Mouse (Mus musculus): Measurements from ENCODE around the gene Col5a1. TPM values are rescaled to one million over a fixed set of nuclear protein-coding genes. Genes with fewer than 3 reads are reported as not detected.

Gene Col5a1
- polyA plus RNA-seq, 1 experiment from 2014 or later, result 39.5 TPM

DNA sequence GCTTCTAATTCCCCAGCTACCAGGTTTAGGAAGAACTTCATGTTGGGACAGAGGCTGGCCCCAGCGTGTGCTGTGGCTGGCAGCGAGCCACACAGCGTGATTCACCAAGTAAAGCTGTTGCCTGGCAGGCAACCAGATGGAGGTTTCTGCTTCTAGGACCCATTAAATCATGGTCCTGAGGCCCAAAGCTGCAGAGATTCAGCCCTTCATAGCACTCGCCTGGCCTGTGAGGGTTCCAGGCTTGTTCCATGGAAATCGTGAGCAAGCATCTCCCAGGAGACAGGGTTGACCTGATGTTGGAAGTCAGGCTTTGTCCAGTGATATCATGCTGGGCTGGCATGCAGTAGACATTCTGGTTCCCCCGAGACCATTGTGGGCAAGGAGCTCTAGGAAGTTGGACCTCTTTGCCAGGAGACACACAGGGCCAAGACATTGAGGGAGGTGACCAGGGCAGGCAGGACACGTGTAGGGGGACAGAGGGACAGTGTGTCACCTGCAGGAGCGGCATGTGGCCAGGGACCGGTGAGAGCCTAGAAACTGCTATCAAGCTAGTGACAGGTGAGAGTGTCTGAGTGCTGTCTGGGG is 50.5 kb downstream of the Col5a1 start:
- H3K9me3 ChIP-seq (ENCODE audit: control insufficient read depth), result no peaks in the 10 kb centered on the region
- no peak overlapping the region for H3K4me2 ChIP-seq (replicated peaks; ENCODE audit: low read depth)
- no peaks in the 10 kb centered on the region; the same call in 1 of the 2 replicates for H3K36me3 ChIP-seq (ENCODE audit: control insufficient read depth, insufficient read depth)
- no peaks in the 10 kb centered on the region for H3K27me3 ChIP-seq (replicated peaks; ENCODE audit: control insufficient read depth, insufficient read depth, low read length)
- WGBS, result 56% methylated on average over 9 of the region's 9 CpGs
- H3K27ac ChIP-seq (ENCODE audit: low read depth, low read length), result no peak overlapping the region
- H3K4me1 ChIP-seq (replicated peaks; ENCODE audit: control insufficient read depth, insufficient read depth, low read length), result 0 out of 2 replicates have a peak, but pooled peaks cover 6% of the 10 kb centered on the region
- no peak for TF ChIP-seq CTCF (IDR thresholded peaks at IDR 0.05; ENCODE audit: low read depth)
- no peak overlapping the region for H3K9ac ChIP-seq (ENCODE audit: low read depth, low read length)
- ATAC-seq, result no peak
- no peak overlapping the region for H3K4me3 ChIP-seq (ENCODE audit: low read depth, low read length)

GRCm38 (mm10) chr2:27939433-27939832 is 53.2 kb downstream of the Col5a1 start:
- H3K36me3 ChIP-seq (ENCODE audit: control insufficient read depth, insufficient read depth), result peaks cover 3% of the 10 kb centered on the region; the same call in 1 of the 2 replicates
- no peaks in the 10 kb centered on the region for H3K27me3 ChIP-seq (replicated peaks; ENCODE audit: control insufficient read depth, insufficient read depth, low read length)
- H3K4me3 ChIP-seq (ENCODE audit: low read depth, low read length), result no peak overlapping the region
- H3K9me3 ChIP-seq (ENCODE audit: control insufficient read depth), result no peaks in the 10 kb centered on the region
- TF ChIP-seq CTCF (IDR thresholded peaks at IDR 0.05; ENCODE audit: low read depth), result no peak
- 0 out of 2 replicates have a peak, but pooled peaks cover 3% of the 10 kb centered on the region for H3K4me1 ChIP-seq (replicated peaks; ENCODE audit: control insufficient read depth, insufficient read depth, low read length)
- H3K27ac ChIP-seq (ENCODE audit: low read depth, low read length), result no peak overlapping the region
- ATAC-seq, result no peak
- no peak overlapping the region for H3K4me2 ChIP-seq (replicated peaks; ENCODE audit: low read depth)
- 79% methylated on average over 4 of the region's 4 CpGs for WGBS
- H3K9ac ChIP-seq (ENCODE audit: low read depth, low read length), result no peak overlapping the region

DNA sequence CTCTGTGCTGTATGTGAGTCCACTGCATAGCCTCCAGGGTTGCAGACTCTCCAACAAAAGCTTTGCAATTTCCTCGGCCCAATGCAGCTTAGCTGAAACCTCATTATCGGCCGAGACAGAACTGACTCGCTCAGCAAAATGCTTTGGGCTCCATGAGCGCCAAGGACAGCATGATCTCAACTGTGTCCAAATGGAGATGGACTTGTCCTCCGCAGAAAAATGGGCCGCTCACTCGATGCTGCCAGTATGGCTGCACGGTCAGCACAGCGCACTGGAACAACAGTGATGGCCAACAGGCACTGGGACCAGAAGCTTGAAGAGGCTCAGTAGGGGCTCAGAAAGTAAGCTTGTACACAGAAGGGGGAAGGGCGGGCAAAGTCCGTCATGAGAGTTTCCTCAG is 53.9 kb downstream of the Col5a1 start:
- ATAC-seq, result no peak
- H3K27me3 ChIP-seq (replicated peaks; ENCODE audit: control insufficient read depth, insufficient read depth, low read length), result no peaks in the 10 kb centered on the region
- WGBS, result 81% methylated on average over 12 of the region's 12 CpGs
- H3K4me2 ChIP-seq (replicated peaks; ENCODE audit: low read depth), result no peak overlapping the region
- H3K4me3 ChIP-seq (ENCODE audit: low read depth, low read length), result no peak overlapping the region
- no peak overlapping the region for H3K27ac ChIP-seq (ENCODE audit: low read depth, low read length)
- peaks cover 3% of the 10 kb centered on the region; the same call in 1 of the 2 replicates for H3K36me3 ChIP-seq (ENCODE audit: control insufficient read depth, insufficient read depth)
- no peak for TF ChIP-seq CTCF (IDR thresholded peaks at IDR 0.05; ENCODE audit: low read depth)
- no peak overlapping the region for H3K9ac ChIP-seq (ENCODE audit: low read depth, low read length)
- H3K9me3 ChIP-seq (ENCODE audit: control insufficient read depth), result no peaks in the 10 kb centered on the region
- no peaks in the 10 kb centered on the region for H3K4me1 ChIP-seq (replicated peaks; ENCODE audit: control insufficient read depth, insufficient read depth, low read length)

- no peaks in the 10 kb centered on the region for H3K9me3 ChIP-seq (ENCODE audit: control insufficient read depth)
- no peak overlapping the region for H3K27ac ChIP-seq (ENCODE audit: low read depth, low read length)
- H3K4me3 ChIP-seq (ENCODE audit: low read depth, low read length), result no peak overlapping the region
- 86% methylated on average over 4 of the region's 4 CpGs for WGBS
- H3K4me1 ChIP-seq (replicated peaks; ENCODE audit: control insufficient read depth, insufficient read depth, low read length), result no peaks in the 10 kb centered on the region
- H3K4me2 ChIP-seq (replicated peaks; ENCODE audit: low read depth), result no peak overlapping the region
- TF ChIP-seq CTCF (IDR thresholded peaks at IDR 0.05; ENCODE audit: low read depth), result no peak
- H3K36me3 ChIP-seq (ENCODE audit: control insufficient read depth, insufficient read depth), result peaks cover 14% of the 10 kb centered on the region; the same call in 1 of the 2 replicates
- H3K9ac ChIP-seq (ENCODE audit: low read depth, low read length), result no peak overlapping the region
- no peaks in the 10 kb centered on the region for H3K27me3 ChIP-seq (replicated peaks; ENCODE audit: control insufficient read depth, insufficient read depth, low read length)
- no peak for ATAC-seq
These were observed 61.0 kb downstream of the Col5a1 start for GRCm38 (mm10) chr2:27947252-27947651.

- TF ChIP-seq CTCF (IDR thresholded peaks at IDR 0.05; ENCODE audit: low read depth), result no peak
- Histone ChIP-seq H3K36me3 (ENCODE audit: control insufficient read depth, insufficient read depth) (peaks cover 15% of the 10 kb centered on the region; the same call in 1 of the 2 replicates), H3K27me3 (replicated peaks; ENCODE audit: control insufficient read depth, insufficient read depth, low read length) (no peaks in the 10 kb centered on the region), H3K4me3 (ENCODE audit: low read depth, low read length) (no peak overlapping the region), H3K9ac (ENCODE audit: low read depth, low read length) (no peak overlapping the region), H3K4me2 (replicated peaks; ENCODE audit: low read depth) (no peak overlapping the region), H3K27ac (ENCODE audit: low read depth, low read length) (no peak overlapping the region), H3K4me1 (replicated peaks; ENCODE audit: control insufficient read depth, insufficient read depth, low read length) (no peaks in the 10 kb centered on the region), H3K9me3 (ENCODE audit: control insufficient read depth) (no peaks in the 10 kb centered on the region)
- 82% methylated on average over 5 of the region's 5 CpGs for WGBS
- ATAC-seq, result no peak
These were observed 61.7 kb downstream of the Col5a1 start for GRCm38 (mm10) chr2:27947917-27948316.

- no peaks in the 10 kb centered on the region for H3K9me3 ChIP-seq (ENCODE audit: control insufficient read depth)
- no peak overlapping the region for H3K4me3 ChIP-seq (ENCODE audit: low read depth, low read length)
- H3K36me3 ChIP-seq (ENCODE audit: control insufficient read depth, insufficient read depth), result peaks cover 12% of the 10 kb centered on the region; the same call in 1 of the 2 replicates
- no peak for ATAC-seq
- H3K27ac ChIP-seq (ENCODE audit: low read depth, low read length), result no peak overlapping the region
- 55% methylated on average over 3 of the region's 3 CpGs for WGBS
- no peak overlapping the region for H3K9ac ChIP-seq (ENCODE audit: low read depth, low read length)
- TF ChIP-seq CTCF (IDR thresholded peaks at IDR 0.05; ENCODE audit: low read depth), result no peak
- no peaks in the 10 kb centered on the region for H3K27me3 ChIP-seq (replicated peaks; ENCODE audit: control insufficient read depth, insufficient read depth, low read length)
- H3K4me2 ChIP-seq (replicated peaks; ENCODE audit: low read depth), result no peak overlapping the region
- 0 out of 2 replicates have a peak, but pooled peaks cover 5% of the 10 kb centered on the region for H3K4me1 ChIP-seq (replicated peaks; ENCODE audit: control insufficient read depth, insufficient read depth, low read length)
These were observed 67.6 kb downstream of the Col5a1 start for GRCm38 (mm10) chr2:27953866-27954265.

All from intestine, postnatal 0 days (tissue).